Mouse (Mus musculus): ENCODE measurements around the gene Cdkn2b.

DNA sequence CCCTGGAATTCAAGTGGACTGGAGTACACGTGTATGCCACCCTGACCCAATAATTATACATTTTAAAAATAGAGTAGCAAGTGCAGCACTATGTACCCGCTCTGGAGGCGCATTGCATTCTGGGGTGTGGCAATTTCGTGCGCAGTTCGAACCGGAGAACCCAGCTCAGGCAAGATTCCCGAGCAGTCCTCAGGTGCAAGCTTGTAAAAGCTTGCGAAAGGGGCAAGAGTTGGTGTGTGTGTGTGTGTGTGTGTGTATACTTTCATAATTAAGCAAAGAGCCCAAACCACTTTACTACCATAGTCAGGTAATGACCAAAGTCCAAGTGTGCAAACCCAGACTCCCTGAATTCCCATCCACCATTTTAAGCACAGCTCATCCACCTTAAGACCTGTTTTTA is 37.3 kb downstream of the Cdkn2b start:
- TF ChIP-seq CTCF (IDR thresholded peaks at IDR 0.05; ENCODE audit: borderline replicate concordance, extremely low read depth, insufficient read depth, insufficient read length) (no peak), POLR2A (IDR thresholded peaks at IDR 0.05; ENCODE audit: borderline replicate concordance, extremely low read depth, insufficient read depth, insufficient read length, poor library complexity, severe bottlenecking) (no peak)

Measured in brain, embryonic 14.5 days (tissue).